Mouse (Mus musculus) adrenal gland, postnatal 10 days (tissue): ENCODE data around the gene Adamts17. TPM values are rescaled to one million over a fixed set of nuclear protein-coding genes. Genes with fewer than 3 reads are reported as not detected.

ENCODE experiments used
- DNase-seq: peaks from one replicate; pipeline ENCODE4 v3.0.0; 2021; ENCODE audit warnings: mixed read lengths
- total RNA-seq, 2 experiments: library from RNA; stranded (reverse); gene quantifications; 2 replicates each; pipeline ENCODE4 v1.2.3; 2021

Adamts17 gene
- total RNA-seq, 2 experiments from 2014 or later: 5.5 to 8.6 TPM

GRCm38 (mm10) chr7:66846582-66846981 is 7.0 kb downstream of the Adamts17 start:
- DNase-seq: peak; percentile 23

- DNase-seq: no peak
Observed at GRCm38 (mm10) chr7:66847299-66847698, 7.8 kb downstream of the Adamts17 start.

GRCm38 (mm10) chr7:66849316-66849715 is 9.8 kb downstream of the Adamts17 start:
- DNase-seq: no peak

- no peak for DNase-seq
Observed at GRCm38 (mm10) chr7:66852164-66852563, 12.6 kb downstream of the Adamts17 start.

GRCm38 (mm10) chr7:66857610-66858009 is 18.1 kb downstream of the Adamts17 start:
- no peak for DNase-seq

DNA sequence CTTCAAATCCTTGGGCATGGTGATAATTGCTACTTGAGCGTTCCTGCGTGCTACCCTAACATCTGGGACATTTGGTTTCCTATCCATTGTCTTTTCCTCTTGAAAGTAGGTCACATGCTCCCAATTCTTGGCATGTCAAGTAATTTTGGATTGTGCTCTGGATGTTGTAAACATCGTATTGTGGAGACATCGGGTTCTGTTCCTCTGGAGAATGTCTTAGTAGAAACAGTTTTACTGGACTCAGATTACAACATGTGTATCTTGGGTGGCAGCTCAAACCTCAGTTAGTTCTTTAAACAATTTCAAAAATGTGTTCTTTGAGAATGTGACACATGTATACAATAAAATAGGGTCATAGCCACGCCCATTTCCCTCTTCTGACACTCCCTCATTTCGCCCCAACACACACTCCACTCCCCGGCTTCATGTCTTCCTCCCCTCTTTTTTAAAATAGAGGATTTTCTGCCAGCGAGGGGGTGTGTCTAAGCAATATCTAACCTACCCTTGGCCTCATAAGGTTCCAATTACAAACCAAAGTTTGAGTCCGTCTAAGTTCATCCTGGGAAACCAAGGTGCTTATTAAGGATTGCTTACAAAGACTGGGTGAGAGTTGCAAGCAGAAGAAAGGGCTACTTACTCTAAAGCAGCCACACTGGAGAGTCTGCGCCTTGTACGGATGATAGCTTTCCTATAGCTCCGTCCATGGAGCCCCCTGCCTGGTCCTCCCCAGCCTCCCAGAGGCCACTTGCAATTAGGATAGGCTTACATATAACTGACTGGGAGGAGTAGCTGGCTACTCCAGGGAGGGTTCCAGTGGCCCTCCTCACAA is 18.9 kb downstream of the Adamts17 start:
- DNase-seq: no peak

DNA sequence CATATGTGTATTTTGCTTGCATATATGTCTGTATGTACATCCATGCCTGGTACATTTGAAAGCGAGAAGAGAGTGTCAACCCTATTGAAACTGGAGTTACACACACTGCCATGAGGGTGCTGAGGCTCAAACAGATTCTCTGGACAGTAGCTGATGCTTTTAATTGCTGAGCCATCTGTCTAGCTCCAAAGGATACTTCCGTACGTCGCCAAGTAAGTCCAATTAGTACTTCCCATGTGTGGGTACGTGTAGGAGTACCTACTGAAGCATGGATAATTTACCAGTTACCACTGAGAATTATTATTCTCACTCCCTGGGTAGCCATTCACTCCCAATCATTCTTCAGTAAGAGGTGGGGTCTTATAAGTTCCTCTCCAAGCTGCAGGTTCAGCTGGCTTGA is 19.7 kb downstream of the Adamts17 start:
- no peak for DNase-seq

GRCm38 (mm10) chr7:66866944-66867718 is 27.6 kb downstream of the Adamts17 start:
- DNase-seq: no peak

DNA sequence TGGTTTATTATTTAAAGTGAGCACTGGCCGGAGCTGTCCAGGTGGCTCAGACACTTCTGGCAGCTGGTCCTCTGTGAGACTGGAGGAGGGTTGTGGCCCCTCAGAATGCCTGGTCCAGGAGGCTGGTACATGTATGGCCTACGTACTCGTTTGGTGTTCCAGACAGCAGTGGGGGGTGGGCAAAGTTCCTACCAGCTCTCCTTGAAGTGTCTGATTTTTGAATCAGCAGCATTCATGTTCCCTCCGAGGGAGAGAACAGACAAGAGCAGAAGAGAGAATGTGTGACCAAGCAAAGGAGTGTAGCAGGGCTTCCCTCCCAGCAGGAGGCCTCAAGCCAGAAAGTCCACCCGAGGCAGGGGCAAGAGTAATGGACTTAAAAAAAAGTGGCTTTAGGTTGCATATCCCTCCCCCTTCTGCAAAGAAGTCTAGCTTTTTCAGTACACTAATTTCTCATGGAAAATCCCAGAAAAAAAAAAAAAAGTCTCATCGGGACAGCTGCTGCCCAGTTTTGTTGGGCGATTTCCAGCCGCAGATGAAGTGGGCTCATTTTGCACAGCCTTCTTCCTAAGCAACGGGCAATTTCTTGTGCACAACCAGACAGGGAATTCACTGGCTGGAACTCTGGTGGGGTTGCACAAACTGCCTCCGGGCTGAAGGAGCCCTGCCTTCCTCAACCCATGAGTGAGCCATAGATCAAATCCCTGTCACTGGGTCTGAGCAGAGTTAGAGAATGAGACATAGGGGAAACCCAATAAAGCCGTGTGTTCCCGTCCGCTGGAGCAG is 28.4 kb downstream of the Adamts17 start:
- DNase-seq: peak; percentile 36

GRCm38 (mm10) chr7:66871520-66871919 is 32.0 kb downstream of the Adamts17 start:
- no peak for DNase-seq

- no peak for DNase-seq
Observed at GRCm38 (mm10) chr7:66871940-66872511, 32.5 kb downstream of the Adamts17 start.

- DNase-seq: no peak
Observed at GRCm38 (mm10) chr7:66873235-66873634, 33.7 kb downstream of the Adamts17 start.

GRCm38 (mm10) chr7:66891431-66891830 is 51.9 kb downstream of the Adamts17 start:
- DNase-seq: no peak

- DNase-seq: no peak
Observed at GRCm38 (mm10) chr7:66892096-66892495, 52.6 kb downstream of the Adamts17 start.

- no peak for DNase-seq
Observed at GRCm38 (mm10) chr7:66902376-66902775, 62.8 kb downstream of the Adamts17 start.

DNA sequence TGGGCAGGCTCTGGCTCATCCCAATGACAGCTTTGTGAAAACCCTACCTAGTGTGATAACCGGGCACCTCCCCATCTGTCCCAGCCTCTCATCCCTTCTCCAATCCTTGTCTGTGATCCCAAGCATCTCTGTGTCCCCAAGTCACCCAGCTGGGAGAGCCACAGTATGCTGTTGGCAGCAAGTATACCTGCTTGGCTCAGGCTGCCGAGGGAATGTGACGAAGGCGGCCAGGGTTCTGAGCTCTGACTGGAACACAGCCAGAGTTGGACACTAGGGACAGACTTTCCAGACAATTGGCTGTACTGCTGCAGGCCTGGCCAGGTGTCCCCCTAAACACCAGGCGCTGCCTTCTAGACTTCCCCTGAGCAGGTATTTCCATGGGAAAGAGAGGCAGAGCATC is 63.5 kb downstream of the Adamts17 start:
- DNase-seq: peak; percentile 70

- no peak for DNase-seq
Observed at GRCm38 (mm10) chr7:66905941-66906340, 66.4 kb downstream of the Adamts17 start.

- peak; percentile 41 for DNase-seq
Observed at GRCm38 (mm10) chr7:66912866-66913265, 73.3 kb downstream of the Adamts17 start.

DNA sequence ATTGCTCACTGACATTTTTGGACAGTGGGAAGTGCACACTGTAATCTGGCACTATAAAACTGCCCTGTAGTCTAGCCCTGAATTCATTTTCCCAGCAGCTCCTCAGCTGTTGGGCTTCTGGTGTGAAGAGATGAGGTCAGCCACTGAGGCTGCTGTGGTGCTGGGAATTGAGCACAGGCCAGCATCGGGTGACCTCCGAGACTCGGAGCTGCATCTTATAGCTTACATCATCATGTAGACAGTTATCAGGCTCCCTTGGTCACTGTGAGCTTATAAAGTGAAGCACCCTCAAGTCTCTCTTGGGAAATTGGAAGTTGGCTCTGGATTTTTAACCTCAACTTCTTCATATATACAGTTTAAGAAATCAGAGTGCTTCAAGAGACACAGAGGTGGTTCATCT is 84.1 kb downstream of the Adamts17 start:
- no peak for DNase-seq

- DNase-seq: no peak
Observed at GRCm38 (mm10) chr7:66924104-66924503, 84.6 kb downstream of the Adamts17 start.

DNA sequence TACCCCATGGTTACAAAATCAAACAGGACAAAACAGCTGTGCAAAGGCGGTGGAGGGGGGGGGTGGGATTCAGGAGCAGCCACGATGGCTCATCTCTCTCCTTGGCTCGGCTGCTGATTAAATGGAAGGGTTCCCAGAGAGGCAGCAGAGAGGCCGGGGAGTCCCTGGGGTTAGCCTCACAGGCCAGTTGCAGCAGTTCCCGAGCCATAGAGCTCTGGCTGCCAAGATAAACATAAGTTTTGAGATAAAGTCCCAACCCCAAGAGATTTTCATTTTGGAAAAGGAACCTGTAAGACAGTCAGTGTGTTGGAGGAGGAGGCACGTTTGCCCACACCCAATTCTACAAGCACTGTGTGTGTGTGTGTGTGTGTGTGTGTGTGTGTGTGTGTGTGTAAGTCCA is 89.7 kb downstream of the Adamts17 start:
- peak; percentile 77 for DNase-seq

DNA sequence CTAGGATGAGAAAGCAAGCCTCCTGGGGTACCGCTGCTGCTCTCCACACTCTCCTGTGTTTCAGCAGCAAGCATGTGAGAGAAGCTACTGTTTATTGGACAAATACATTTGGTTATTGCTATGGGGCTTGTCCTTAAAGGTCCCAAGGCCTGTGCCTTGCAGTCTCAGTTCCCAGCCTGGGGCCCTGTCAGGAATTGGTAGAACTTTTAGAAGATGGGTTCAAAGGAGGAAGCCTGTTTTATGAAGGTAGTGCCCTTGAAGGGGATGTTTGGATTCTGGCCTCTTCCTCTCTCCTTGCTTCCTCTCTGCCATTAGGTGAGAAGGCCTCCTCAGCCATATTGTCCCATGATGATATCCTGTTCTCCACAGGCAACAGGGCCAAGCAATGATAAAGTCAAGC is 91.8 kb downstream of the Adamts17 start:
- no peak for DNase-seq
